Mouse (Mus musculus) kidney, adult 2 months (tissue): ENCODE data around the gene 4930447C04Rik. TPM values are rescaled to one million over a fixed set of nuclear protein-coding genes. Genes with fewer than 3 reads are reported as not detected.

Experiments used
- DNase-seq: peaks from one replicate; pipeline ENCODE4 v3.0.0; 2021
- H3K27ac ChIP-seq: fragments of 200-500 bp; 2 replicates; pipeline ENCODE4 v1.5.1; 2012; ENCODE audit warnings: low read depth, low read length, control low read depth, inconsistent platforms; ENCODE audit not compliant: insufficient read depth
- H3K27me3 ChIP-seq: fragments of 200-500 bp; replicated peaks from 2 replicates; pipeline ENCODE4 v1.6.1; 2012; ENCODE audit warnings: mild to moderate bottlenecking, moderate library complexity, low read length, inconsistent platforms; ENCODE audit not compliant: control insufficient read depth, insufficient read depth
- H3K36me3 ChIP-seq: fragments of 200-500 bp; 2 replicates; pipeline ENCODE4 v1.6.1; 2012; ENCODE audit warnings: mild to moderate bottlenecking, moderate library complexity, low read length, inconsistent platforms; ENCODE audit not compliant: control insufficient read depth, insufficient read depth
- H3K4me1 ChIP-seq: fragments of 200-500 bp; 2 replicates; pipeline ENCODE4 v1.6.1; 2011; ENCODE audit warnings: low read length; ENCODE audit not compliant: control insufficient read depth, insufficient read depth
- H3K4me3 ChIP-seq: fragments of 200-500 bp; 2 replicates; pipeline ENCODE4 v1.5.1; 2011; ENCODE audit warnings: mild to moderate bottlenecking, low read depth, low read length, control low read depth; ENCODE audit not compliant: insufficient read depth
- CTCF ChIP-seq: fragments of 200-500 bp; conservative IDR thresholded peaks from 2 replicates; pipeline ENCODE4 v1.5.1; 2011; ENCODE audit warnings: low read depth, mild to moderate bottlenecking, control low read depth, low read length, moderate library complexity, mixed read lengths; ENCODE audit not compliant: insufficient read depth, insufficient read length
- POLR2A ChIP-seq: fragments of 200-500 bp; IDR thresholded peaks from one replicate; pipeline ENCODE4 v1.6.1; 2011; ENCODE audit warnings: low read depth, low read length, control low read depth
- WGBS: fragments of 180-500 bp; shearing (Covaris S2); methylation state at CpG from one replicate; pipeline ENCODE4 v1.1.7; 2018; 5-methylcytosine and 5-hydroxymethylcytosine counted together
- polyA plus RNA-seq: library from polyadenylated mRNA; depleted of rRNA; stranded (reverse); fragments of >200 nt; gene quantifications from 2 replicates; pipeline ENCODE4 v1.2.3, GENCODE M21; 2012

Gene 4930447C04Rik
- polyA plus RNA-seq, 1 experiment, result not detected

GRCm38 (mm10) chr12:72937537-72938120, 2.9 kb downstream of the 4930447C04Rik start:
- Histone ChIP-seq H3K4me3 (no peak overlapping the region), H3K36me3 (no peaks in the 10 kb centered on the region), H3K27ac (no peak overlapping the region), H3K27me3 (peaks cover 10% of the 10 kb centered on the region), H3K4me1 (no peaks in the 10 kb centered on the region)
- WGBS, result 8% methylated on average over 19 of the region's 19 CpGs
- no peak for DNase-seq
- TF ChIP-seq CTCF, result no peak
- no peak for TF ChIP-seq POLR2A

- Histone ChIP-seq H3K27ac (no peak overlapping the region), H3K27me3 (peaks cover 9% of the 10 kb centered on the region), H3K36me3 (no peaks in the 10 kb centered on the region), H3K4me3 (no peak overlapping the region), H3K4me1 (no peaks in the 10 kb centered on the region)
- DNase-seq, result no peak
- 36% methylated on average over 8 of the region's 8 CpGs for WGBS
- TF ChIP-seq POLR2A, result no peak
- no peak for TF ChIP-seq CTCF
These were observed 3.8 kb downstream of the 4930447C04Rik start for GRCm38 (mm10) chr12:72936751-72937150.

DNA sequence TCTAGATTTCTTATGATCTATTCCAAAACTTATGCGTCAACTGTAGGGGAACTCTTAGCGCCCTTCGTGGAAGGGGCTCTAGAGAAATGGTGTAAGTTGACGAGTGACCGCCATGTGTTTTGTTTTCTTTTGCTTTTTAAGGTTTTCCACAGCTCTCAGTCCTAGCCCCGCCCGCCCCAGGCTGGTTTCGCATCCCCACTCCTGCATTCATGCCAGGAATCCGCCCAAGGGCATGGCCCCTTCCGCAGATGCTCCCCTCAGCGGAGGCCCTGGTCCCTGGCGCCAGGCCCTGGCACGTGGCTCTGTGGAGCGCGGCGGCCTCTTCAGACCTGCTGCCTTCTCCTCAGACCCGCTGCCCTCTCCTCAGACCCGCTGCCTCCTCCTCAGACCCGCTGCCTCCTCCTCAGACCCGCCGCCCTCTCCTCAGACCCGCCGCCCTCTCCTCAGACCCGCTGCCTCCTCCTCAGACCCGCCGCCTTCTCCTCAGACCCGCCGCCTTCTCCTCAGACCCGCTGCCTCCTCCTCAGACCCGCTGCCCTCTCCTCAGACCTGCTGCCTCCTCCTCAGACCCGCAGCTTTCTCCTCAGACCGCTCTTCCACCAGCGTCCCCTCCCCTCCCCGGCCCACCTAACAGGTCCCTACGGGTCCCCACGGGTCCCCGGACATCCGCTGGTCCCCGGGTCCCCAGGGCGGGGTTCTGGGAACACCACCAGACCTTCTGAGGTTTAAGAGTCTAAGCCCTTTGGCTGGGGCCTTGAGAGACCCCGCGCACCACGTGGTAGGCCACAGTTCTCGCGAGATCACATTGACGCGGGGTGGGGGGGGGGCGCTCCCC, 23.2 kb downstream of the 4930447C04Rik start:
- H3K27me3 ChIP-seq, result peaks cover 4% of the 10 kb centered on the region; the same call in 1 of the 2 replicates
- DNase-seq, result no peak
- H3K36me3 ChIP-seq, result no peaks in the 10 kb centered on the region
- WGBS, result 20% methylated on average over 45 of the region's 48 CpGs
- TF ChIP-seq CTCF, result no peak
- no peak for TF ChIP-seq POLR2A
- H3K4me1 ChIP-seq, result no peaks in the 10 kb centered on the region
- no peak overlapping the region for H3K27ac ChIP-seq
- H3K4me3 ChIP-seq, result no peak overlapping the region

DNA sequence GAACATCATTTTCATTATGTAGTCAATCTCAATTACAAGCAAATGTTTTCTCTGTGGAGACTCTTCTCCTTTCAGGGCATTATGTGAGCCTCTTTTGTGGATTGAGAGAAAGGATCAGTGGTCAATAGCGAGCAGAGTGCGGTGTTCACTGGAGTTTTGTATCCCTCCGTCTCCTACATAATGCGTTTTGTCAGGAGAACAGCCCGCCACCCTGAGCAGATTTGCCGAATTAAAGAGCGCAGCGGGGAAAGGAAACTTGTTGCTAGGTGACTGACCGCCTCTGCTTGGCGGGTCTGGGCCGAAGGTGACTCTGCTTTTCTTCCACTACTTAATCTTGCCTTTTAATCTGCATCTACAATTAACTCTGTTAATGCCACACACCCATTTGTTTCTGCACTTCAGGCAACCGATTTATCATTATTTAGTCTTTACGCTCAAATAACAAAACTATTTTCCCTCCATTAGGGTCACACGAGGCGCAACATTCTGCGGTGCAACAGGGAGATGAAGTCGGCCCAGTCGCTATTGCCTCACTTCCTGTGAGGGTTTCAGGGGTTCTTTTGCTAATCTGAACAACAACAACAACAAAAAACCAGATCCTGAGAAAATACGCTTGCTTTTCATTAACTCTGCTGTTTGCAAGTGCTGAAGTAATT, 86.1 kb downstream of the 4930447C04Rik start:
- no peaks in the 10 kb centered on the region for H3K4me1 ChIP-seq
- no peak for DNase-seq
- 11% methylated on average over 19 of the region's 19 CpGs for WGBS
- TF ChIP-seq POLR2A, result no peak
- no peak for TF ChIP-seq CTCF
- H3K36me3 ChIP-seq, result no peaks in the 10 kb centered on the region
- H3K4me3 ChIP-seq, result no peak overlapping the region
- peaks cover 2% of the 10 kb centered on the region; the same call in 1 of the 2 replicates for H3K27me3 ChIP-seq
- no peak overlapping the region for H3K27ac ChIP-seq

- TF ChIP-seq POLR2A (no peak), CTCF (no peak)
- WGBS, result 41% methylated on average over 13 of the region's 13 CpGs
- H3K36me3 ChIP-seq, result no peaks in the 10 kb centered on the region
- DNase-seq, result no peak
- H3K27me3 ChIP-seq, result peaks cover 5% of the 10 kb centered on the region; the same call in 1 of the 2 replicates
- H3K27ac ChIP-seq, result no peak overlapping the region
- no peaks in the 10 kb centered on the region for H3K4me1 ChIP-seq
- no peak overlapping the region for H3K4me3 ChIP-seq
These were observed 87.0 kb downstream of the 4930447C04Rik start for GRCm38 (mm10) chr12:72853406-72854076.

DNA sequence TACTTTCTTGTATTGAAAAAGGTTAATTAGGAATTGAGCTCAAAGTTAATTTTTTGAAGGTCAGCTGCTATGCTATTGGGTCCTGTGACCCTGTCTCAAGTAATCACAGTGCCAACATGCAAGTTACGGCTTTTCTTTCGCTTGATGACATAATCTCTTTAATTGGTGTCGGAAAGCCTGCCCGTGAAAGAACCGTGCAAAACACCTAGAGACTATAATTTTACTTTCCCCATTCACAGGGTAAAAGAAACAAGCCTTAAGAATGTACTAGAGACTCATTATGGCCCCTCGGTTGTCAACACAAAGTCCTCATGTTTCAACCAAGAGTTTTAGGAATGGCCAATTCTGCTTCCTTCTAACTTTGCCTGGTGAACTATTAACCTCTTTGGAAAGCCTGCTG, 88.3 kb downstream of the 4930447C04Rik start:
- Histone ChIP-seq H3K36me3 (no peaks in the 10 kb centered on the region), H3K4me1 (no peaks in the 10 kb centered on the region), H3K4me3 (no peak overlapping the region), H3K27ac (no peak overlapping the region), H3K27me3 (peaks cover 5% of the 10 kb centered on the region; the same call in 1 of the 2 replicates)
- TF ChIP-seq POLR2A (no peak), CTCF (no peak)
- WGBS, result 54% methylated on average over 6 of the region's 6 CpGs
- no peak for DNase-seq

DNA sequence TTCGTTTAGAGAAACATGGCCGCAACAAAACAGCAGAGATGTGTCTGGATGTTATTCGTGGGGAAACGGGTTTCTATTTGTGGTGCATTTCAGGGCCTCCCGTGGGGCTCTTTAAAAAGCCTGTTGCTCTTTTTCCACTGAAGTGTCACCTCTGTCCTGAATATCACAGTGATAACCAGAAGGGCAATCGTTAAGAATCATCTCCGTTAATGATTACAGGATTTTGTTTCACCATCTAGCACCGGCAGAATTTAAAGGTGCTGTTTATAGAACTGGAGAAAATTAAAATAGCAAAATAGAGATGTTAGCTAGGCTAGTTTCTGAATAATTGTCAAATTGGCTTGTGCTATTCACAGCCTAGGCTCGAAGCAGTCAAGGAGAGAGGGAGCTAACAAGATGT, 90.4 kb downstream of the 4930447C04Rik start:
- Histone ChIP-seq H3K27me3 (peaks cover 5% of the 10 kb centered on the region; the same call in 1 of the 2 replicates), H3K27ac (no peak overlapping the region), H3K4me1 (no peaks in the 10 kb centered on the region), H3K4me3 (no peak overlapping the region), H3K36me3 (no peaks in the 10 kb centered on the region)
- TF ChIP-seq POLR2A (no peak), CTCF (no peak)
- DNase-seq, result no peak
- 62% methylated on average over 9 of the region's 9 CpGs for WGBS
